Mouse (Mus musculus) midbrain, embryonic 10.5 days (tissue): ENCODE measurements around the gene Shroom4. TPM values are rescaled to one million over a fixed set of nuclear protein-coding genes. Genes with fewer than 3 reads are reported as not detected.
"Not testable (repeated sequence)": the region's sequence is repeated elsewhere in the genome, so short reads cannot be mapped to it uniquely, and the experiment has no call there.

Experiments
- DNase-seq: peaks from one replicate; pipeline ENCODE4 v3.0.0-alpha.2; 2017; ENCODE audit warnings: low spot score
- H3K27ac ChIP-seq: fragments of 300-500 bp; sonication (generic); replicated peaks from 2 replicates; pipeline ENCODE4 v1.5.1; 2016; ENCODE audit warnings: mild to moderate bottlenecking
- H3K27me3 ChIP-seq: fragments of 300-500 bp; sonication (generic); 2 replicates; pipeline ENCODE4 v1.6.1; 2016; ENCODE audit warnings: low read depth, mild to moderate bottlenecking; ENCODE audit not compliant: poor library complexity, severe bottlenecking
- H3K36me3 ChIP-seq: fragments of 300-500 bp; sonication (generic); 2 replicates; pipeline ENCODE4 v1.6.1; 2016; ENCODE audit warnings: mild to moderate bottlenecking, moderate library complexity
- H3K4me1 ChIP-seq: fragments of 300-500 bp; sonication (generic); 2 replicates; pipeline ENCODE4 v1.6.1; 2016
- H3K4me3 ChIP-seq: fragments of 300-500 bp; sonication (generic); 2 replicates; pipeline ENCODE4 v1.5.1; 2016; ENCODE audit warnings: mild to moderate bottlenecking, moderate library complexity
- H3K9me3 ChIP-seq: fragments of 300-500 bp; sonication (generic); replicated peaks from 2 replicates; pipeline ENCODE4 v1.6.1; 2016; ENCODE audit warnings: mild to moderate bottlenecking
- WGBS: fragments of 180-500 bp; shearing (Covaris S2); methylation state at CpG from one replicate; pipeline ENCODE4 v1.1.7; 2016; 5-methylcytosine and 5-hydroxymethylcytosine counted together
- polyA plus RNA-seq: library from polyadenylated mRNA; unstranded; fragments of >200 nt; fragmentation: Nextera tagmentation; extraction: Ambion mirVana; gene quantifications from 2 replicates; pipeline ENCODE4 v1.2.1, GENCODE M21; 2016

Gene Shroom4
- polyA plus RNA-seq, 1 experiment from 2014 or later: 3.6 TPM

DNA sequence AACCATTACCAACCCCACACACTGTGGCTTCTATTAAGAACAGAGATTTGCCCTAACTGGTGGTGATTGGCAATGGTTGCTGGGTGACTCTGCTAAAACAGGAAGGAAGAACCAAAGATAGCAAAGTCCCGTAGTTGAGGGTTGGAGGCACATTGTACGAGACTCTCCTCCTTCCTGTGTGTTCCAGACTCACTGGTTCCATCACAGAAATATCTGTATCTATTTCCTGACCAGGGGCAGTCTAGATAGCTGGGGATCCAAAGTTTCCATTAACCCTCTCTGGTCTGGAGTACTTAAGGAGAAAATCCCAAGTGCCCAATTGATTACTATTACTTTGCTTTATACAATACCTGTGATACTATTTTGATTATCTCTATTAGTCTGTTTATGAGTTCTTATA, 35.6 kb downstream of the Shroom4 start:
- Histone ChIP-seq H3K4me3 (no peak overlapping the region), H3K36me3 (no peaks in the 10 kb centered on the region), H3K4me1 (peaks cover 9% of the 10 kb centered on the region; the same call in 1 of the 2 replicates), H3K9me3 (no peaks in the 10 kb centered on the region), H3K27ac (no peak overlapping the region), H3K27me3 (no peaks in the 10 kb centered on the region)
- DNase-seq: no peak
- 89% methylated on average over 2 of the region's 2 CpGs for WGBS

DNA sequence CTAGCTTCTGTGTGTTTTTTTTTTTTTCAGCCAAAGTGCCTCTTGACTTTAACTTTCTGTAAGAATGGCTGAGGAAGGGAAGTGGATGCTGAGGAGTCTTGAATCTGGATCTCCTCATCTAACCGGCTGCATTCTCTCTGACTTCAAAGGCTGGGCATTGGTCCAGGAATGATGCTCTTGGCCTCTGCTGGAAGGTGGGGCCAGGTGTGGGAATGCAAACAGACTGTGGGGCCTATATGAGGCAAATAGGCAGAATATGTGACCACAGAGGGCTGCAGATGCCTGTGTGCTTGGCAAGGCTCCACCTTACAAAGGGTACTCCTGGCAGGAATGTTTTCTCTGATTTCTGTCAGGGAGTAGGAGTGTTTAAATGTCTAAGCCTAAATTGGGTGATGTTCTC, 46.8 kb downstream of the Shroom4 start:
- Histone ChIP-seq H3K27me3 (no peaks in the 10 kb centered on the region), H3K36me3 (no peaks in the 10 kb centered on the region), H3K4me3 (no peak overlapping the region), H3K4me1 (no peaks in the 10 kb centered on the region), H3K27ac (no peak overlapping the region), H3K9me3 (no peaks in the 10 kb centered on the region)
- DNase-seq: no peak
- 54% methylated on average over 1 of the region's 1 CpGs for WGBS

DNA sequence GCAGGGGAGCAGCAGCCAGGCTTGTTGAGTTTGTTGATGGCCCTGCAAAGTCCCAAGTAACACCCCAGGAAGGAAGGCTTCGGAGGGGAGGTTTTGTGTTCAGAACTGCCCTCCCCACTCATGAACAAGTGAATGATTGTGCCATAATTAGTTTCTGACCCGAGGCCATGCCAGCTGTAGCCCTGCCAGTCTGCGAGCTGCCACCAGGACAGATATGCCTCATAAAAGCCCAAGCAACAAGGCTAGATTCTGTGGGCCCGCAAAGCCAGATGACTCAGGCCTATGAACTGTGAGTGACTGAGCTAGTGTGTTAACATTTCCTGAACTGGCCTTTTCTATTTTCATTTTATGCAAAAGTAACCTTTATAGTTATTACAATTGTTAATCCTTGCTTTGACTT, 48.3 kb downstream of the Shroom4 start:
- no peaks in the 10 kb centered on the region for H3K9me3 ChIP-seq

DNA sequence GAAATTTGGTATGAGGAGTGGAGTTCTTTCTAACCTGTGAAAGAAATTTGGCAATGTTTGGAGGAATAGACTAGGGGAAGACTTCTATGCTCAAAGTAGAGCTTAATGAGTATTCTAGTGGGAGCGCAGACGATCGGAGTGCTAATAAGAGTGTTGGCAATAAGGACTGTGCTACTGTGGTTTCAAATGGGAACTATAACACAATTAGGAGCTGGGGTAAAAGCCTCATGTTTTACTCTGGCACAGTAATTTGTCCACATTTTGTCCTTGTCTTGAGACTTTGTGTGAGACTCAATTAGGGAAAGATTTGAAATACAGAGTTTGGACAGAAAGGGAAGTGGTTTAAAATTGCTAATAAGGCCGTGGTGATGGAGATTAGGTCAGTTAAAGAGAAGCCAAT, 53.6 kb downstream of the Shroom4 start:
- Histone ChIP-seq H3K36me3 (no peaks in the 10 kb centered on the region), H3K4me1 (no peaks in the 10 kb centered on the region), H3K9me3 (no peaks in the 10 kb centered on the region), H3K27ac (no peak overlapping the region), H3K27me3 (no peaks in the 10 kb centered on the region), H3K4me3 (no peak overlapping the region)
- WGBS: 89% methylated on average over 4 of the region's 4 CpGs
- no peak for DNase-seq

More for the DNA sequence above, 48.3 kb downstream of the Shroom4 start:
- Histone ChIP-seq H3K27ac (no peak overlapping the region), H3K36me3 (no peaks in the 10 kb centered on the region), H3K4me3 (no peak overlapping the region), H3K4me1 (no peaks in the 10 kb centered on the region), H3K27me3 (no peaks in the 10 kb centered on the region)
- WGBS: 76% methylated on average over 4 of the region's 4 CpGs
- DNase-seq: no peak

DNA sequence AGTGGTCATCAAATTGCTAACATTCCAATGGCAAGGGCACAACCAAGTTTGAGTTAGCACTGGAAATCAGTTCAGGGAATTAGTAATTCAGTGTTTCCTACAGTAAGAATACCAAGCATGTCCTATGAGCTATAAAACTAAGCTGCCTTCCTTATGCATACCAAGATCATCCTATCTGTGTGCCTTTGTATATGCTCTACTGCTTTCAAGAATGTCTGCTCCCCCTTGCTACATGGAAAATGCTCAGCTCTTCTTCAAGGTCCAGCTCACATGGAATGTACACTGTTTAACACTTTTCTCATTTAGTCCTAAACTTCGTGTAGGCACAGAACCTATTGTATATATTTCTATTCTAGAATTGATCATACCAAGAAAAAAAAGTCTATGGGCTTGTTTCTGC, 69.6 kb downstream of the Shroom4 start:
- H3K36me3 ChIP-seq, H3K27ac ChIP-seq, DNase-seq, H3K27me3 ChIP-seq, H3K4me1 ChIP-seq, H3K4me3 ChIP-seq, H3K9me3 ChIP-seq: not testable (repeated sequence)
- no CpG with 5 or more reads among the region's 1 CpGs for WGBS

DNA sequence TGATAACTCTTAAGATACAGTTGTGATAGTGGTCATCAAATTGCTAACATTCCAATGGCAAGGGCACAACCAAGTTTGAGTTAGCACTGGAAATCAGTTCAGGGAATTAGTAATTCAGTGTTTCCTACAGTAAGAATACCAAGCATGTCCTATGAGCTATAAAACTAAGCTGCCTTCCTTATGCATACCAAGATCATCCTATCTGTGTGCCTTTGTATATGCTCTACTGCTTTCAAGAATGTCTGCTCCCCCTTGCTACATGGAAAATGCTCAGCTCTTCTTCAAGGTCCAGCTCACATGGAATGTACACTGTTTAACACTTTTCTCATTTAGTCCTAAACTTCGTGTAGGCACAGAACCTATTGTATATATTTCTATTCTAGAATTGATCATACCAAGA, 72.9 kb downstream of the Shroom4 start:
- not testable (repeated sequence) for H3K4me1 ChIP-seq, H3K9me3 ChIP-seq, H3K27ac ChIP-seq, H3K4me3 ChIP-seq, DNase-seq, H3K27me3 ChIP-seq, H3K36me3 ChIP-seq
- no CpG with 5 or more reads among the region's 1 CpGs for WGBS

DNA sequence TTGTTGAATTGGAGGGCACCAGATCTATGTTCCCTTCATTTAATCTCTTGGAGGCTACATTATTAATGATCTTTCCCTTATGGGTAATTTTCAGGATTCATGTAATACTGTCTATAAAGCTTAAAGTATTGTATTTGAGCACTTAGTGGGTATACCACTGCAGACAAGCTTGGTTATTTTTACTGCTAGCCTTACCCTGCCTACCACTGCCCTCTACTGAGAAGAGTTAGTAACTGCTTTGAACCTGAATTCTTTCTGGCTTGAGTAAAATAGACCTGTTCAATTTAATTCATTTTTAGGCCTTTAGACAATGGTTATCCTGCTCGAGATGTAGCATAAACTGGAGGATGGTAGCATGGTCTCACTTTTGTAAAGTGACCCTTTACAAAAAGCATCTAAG, 75.5 kb downstream of the Shroom4 start:
- Histone ChIP-seq H3K27ac (no peak overlapping the region), H3K4me1 (no peaks in the 10 kb centered on the region), H3K9me3 (no peaks in the 10 kb centered on the region), H3K4me3 (no peak overlapping the region), H3K27me3 (no peaks in the 10 kb centered on the region), H3K36me3 (no peaks in the 10 kb centered on the region)
- DNase-seq: no peak
- 46% methylated on average over 1 of the region's 1 CpGs for WGBS

DNA sequence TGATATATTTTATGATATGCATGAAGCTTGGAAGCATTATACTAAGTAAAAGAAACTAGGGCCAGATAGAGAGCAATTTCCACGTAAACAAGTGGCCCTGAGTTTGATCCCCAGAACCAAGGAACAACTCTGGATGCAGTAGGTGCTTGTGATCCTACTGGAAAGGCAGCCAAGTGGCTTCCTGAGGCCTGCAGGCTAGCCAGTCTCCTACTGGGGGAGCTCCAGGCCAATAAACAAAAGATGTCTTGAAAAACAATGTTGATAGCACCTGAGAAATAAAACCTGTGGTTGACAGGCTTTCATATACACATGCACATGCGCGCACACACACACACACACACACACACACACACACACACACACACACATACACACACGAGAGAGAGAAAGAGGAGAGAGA, 82.6 kb downstream of the Shroom4 start:
- Histone ChIP-seq H3K36me3 (peaks cover 3% of the 10 kb centered on the region; the same call in 1 of the 2 replicates), H3K27me3 (no peaks in the 10 kb centered on the region), H3K9me3 (peaks cover 6% of the 10 kb centered on the region; the same call in 1 of the 2 replicates), H3K27ac (no peak overlapping the region), H3K4me3 (no peak overlapping the region), H3K4me1 (peaks cover 11% of the 10 kb centered on the region)
- 93% methylated on average over 4 of the region's 4 CpGs for WGBS
- DNase-seq: no peak

DNA sequence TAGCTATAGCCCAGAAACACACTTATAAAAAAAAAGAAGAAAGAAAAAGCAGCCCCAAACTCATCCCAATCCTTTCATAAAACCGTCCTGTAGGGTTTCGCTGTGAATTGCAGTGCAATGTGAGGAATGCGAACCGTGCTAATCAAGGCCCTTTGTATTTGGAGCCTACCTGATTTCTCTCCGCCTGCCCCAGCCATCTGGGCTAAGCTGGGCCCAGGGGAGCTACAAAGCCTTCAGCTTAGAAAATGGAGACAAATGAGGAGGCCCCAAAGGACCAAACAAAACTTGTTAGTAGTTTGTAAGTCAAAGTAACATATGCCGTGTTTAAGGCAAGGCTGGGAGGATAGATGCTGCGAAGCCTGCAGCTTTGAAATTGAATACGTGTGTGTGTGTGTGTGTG, 84.2 kb downstream of the Shroom4 start:
- Histone ChIP-seq H3K36me3 (peaks cover 3% of the 10 kb centered on the region; the same call in 1 of the 2 replicates), H3K4me3 (no peak overlapping the region), H3K27ac (no peak overlapping the region), H3K9me3 (peaks cover 6% of the 10 kb centered on the region; the same call in 1 of the 2 replicates), H3K27me3 (no peaks in the 10 kb centered on the region), H3K4me1 (peaks cover 11% of the 10 kb centered on the region)
- no peak for DNase-seq
- 42% methylated on average over 8 of the region's 8 CpGs for WGBS

DNA sequence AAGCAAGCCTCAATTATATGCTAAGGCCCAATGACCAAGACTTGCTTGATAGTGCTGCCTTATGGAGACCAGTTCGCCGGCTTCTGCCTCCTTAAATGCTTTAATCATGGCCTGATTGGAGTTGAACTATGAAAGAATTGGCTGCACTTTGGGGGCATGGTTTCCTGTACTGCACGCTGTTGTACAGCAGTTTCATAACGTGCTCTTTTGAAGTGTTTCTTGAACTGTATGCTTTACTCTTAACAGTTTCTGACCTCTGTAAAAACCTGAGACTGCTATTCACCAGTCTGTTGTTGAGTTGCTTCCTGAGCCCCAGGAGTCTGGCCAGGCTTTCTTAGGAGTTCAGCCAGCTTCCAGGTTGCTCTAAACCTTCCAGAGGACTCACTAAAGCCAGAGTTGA, 90.8 kb downstream of the Shroom4 start:
- DNase-seq: no peak
- 0 out of 2 replicates have a peak, but pooled peaks cover 9% of the 10 kb centered on the region for H3K4me1 ChIP-seq
- H3K27ac ChIP-seq: no peak overlapping the region
- H3K9me3 ChIP-seq: no peaks in the 10 kb centered on the region
- H3K4me3 ChIP-seq: no peak overlapping the region
- no peaks in the 10 kb centered on the region for H3K27me3 ChIP-seq
- H3K36me3 ChIP-seq: no peaks in the 10 kb centered on the region
- 80% methylated on average over 4 of the region's 4 CpGs for WGBS

DNA sequence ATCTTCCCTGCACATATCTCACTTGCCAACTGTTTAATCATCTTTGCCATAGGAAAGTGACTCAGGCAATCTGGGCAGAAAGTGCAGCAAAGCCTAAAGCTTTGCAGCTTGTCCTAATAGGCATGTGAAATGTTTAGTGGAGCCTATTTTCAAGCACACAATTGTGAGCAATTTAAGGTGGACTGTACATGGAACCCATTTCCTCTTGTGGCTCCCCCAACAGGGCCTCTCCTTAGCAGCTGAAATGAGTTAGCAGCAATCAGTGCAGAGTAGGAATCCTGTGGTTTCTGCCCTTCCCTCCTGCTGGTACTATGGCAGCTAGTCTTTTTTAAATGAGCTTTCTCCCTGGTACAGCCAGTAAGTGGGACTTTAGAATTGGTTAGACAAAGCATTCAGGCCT, 95.8 kb downstream of the Shroom4 start:
- no peaks in the 10 kb centered on the region for H3K27me3 ChIP-seq
- H3K4me3 ChIP-seq: no peak overlapping the region
- no peak overlapping the region for H3K27ac ChIP-seq
- H3K36me3 ChIP-seq: no peaks in the 10 kb centered on the region
- H3K9me3 ChIP-seq: no peaks in the 10 kb centered on the region
- DNase-seq: no peak
- H3K4me1 ChIP-seq: 0 out of 2 replicates have a peak, but pooled peaks cover 9% of the 10 kb centered on the region

DNA sequence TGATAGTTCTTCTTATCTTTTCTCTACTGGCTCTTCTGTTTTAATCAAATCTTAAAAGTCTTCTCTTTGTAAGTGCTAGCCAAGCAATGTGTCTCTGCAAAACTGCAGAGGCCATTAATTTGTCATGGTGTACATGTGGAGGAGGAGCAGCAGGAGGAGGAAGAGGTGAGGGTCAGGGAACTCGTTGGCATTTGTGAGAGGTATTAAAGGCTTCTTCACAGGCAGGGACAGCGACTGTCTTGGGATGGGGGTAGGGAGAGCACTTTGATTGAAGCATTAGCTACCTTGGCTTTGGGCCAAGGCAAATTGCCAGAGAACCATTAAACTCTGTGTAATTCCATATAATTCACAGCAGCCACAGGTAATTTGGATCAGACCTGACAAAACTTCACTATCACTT, 96.7 kb downstream of the Shroom4 start:
- WGBS: 54% methylated on average over 2 of the region's 2 CpGs
- Histone ChIP-seq H3K4me1 (0 out of 2 replicates have a peak, but pooled peaks cover 9% of the 10 kb centered on the region), H3K27ac (no peak overlapping the region)

DNA sequence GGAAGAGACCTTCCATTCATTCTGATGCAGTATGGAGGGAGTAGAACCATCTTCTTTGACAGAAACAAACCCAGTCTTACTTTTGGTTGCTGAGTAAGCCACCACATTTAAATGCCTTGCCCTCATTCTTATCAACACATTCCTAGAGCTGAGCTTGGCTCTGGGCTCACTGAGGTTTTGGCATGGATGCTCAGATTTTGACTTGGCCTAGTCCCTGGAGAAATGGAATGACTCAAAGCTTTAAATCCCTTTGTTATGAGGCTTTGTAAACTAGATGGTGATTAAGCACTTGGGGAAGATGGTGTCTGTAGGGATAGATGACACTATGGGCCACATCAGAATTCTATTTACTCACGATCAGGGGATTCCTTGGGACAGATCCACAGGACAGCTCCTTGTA, 102.2 kb downstream of the Shroom4 start:
- no peak overlapping the region for H3K27ac ChIP-seq
- no peaks in the 10 kb centered on the region for H3K9me3 ChIP-seq
- no peaks in the 10 kb centered on the region for H3K36me3 ChIP-seq
- WGBS: 69% methylated on average over 1 of the region's 1 CpGs
- DNase-seq: no peak
- H3K4me1 ChIP-seq: no peaks in the 10 kb centered on the region
- no peak overlapping the region for H3K4me3 ChIP-seq
- no peaks in the 10 kb centered on the region for H3K27me3 ChIP-seq

More for the DNA sequence above, 96.7 kb downstream of the Shroom4 start:
- Histone ChIP-seq H3K36me3 (no peaks in the 10 kb centered on the region), H3K4me3 (no peak overlapping the region), H3K9me3 (no peaks in the 10 kb centered on the region), H3K27me3 (no peaks in the 10 kb centered on the region)
- no peak for DNase-seq

DNA sequence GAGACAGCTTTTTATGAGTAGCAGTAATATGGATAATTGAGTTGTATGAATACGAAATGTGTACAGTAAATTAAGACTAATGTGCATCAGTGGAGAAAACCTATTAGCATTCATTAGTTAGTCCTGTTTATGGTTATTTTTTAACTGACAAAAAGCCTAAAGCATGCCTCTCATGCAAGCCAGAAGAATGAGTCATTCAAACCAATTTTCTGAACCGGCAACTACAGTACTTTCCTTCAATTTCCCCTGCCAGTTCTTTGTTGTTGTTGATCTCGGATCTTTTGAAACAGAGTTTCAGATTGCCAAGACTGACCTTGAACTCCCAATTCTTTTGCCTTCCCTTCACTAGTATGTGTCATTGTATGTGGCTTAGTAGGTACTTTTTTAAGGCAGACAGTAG, 117.6 kb downstream of the Shroom4 start:
- 90% methylated on average over 3 of the region's 3 CpGs for WGBS

More for the DNA sequence above, 117.6 kb downstream of the Shroom4 start:
- H3K27ac ChIP-seq: no peak overlapping the region
- H3K36me3 ChIP-seq: no peaks in the 10 kb centered on the region
- H3K4me1 ChIP-seq: no peaks in the 10 kb centered on the region
- no peak for DNase-seq
- no peak overlapping the region for H3K4me3 ChIP-seq
- no peaks in the 10 kb centered on the region for H3K9me3 ChIP-seq
- H3K27me3 ChIP-seq: no peaks in the 10 kb centered on the region
